Mouse (Mus musculus) hindlimb bud, embryonic 11.5 days (tissue): ENCODE results near the gene Stat3.

Source experiments
- DNase-seq: peaks from one replicate; pipeline ENCODE4 v3.0.0-alpha.2; 2012; ENCODE audit warnings: low read depth, low spot score; ENCODE audit errors: extremely low spot score

Gene Stat3

GRCm38 (mm10) chr11:100927386-100927785, 12.0 kb downstream of the Stat3 start:
- no peak for DNase-seq

DNA sequence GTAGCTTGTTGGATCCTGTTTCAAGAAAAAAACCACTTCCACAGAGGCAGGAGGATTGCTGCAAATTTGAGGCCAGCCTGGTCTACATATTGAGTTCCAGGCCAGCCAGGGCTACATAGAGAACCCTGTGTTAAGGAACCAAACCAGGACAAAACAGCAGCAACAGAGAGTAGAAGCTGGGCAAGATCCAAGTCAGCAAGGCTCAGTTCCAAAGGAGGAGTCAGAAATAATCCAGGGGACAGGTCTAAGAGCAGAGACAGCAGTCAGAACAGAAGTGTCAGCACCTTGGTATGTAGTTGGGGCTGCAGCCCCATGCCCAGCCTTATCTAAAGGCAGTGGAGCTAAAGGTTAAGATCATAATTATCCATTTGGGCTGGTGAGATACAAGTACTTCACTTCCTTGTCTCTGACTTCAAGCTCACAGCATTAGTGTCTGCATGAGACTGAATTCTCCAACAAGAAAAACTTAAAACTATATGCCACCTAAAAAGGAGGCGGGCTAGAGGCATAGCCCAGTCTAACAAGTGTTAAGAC, 14.9 kb downstream of the Stat3 start:
- no peak for DNase-seq

- no peak for DNase-seq
These were observed 18.3 kb downstream of the Stat3 start for GRCm38 (mm10) chr11:100920887-100921624.

DNA sequence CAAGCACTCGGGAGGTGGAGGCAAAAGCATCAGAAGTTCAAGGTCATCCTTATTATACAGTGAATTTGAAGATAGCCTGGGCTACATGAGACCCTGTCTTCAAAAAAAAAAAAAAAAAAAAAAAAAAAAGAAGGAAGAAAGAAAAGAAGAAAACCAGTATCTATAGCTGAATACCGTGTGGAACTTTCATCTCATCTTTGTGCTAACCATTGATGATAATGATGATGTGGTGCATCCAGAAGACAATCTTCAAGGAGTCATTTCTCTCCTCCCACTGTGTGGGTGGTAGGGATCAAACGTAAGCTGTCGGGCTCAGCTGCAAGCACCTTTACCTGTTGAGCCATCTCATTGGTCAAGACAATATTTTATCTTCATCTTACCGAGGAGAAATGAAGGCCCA, 21.3 kb downstream of the Stat3 start:
- DNase-seq, result no peak

GRCm38 (mm10) chr11:100916432-100916971, 22.8 kb downstream of the Stat3 start:
- no peak for DNase-seq

GRCm38 (mm10) chr11:100915063-100915462, 24.3 kb downstream of the Stat3 start:
- DNase-seq, result no peak

- no peak for DNase-seq
These were observed 24.9 kb downstream of the Stat3 start for GRCm38 (mm10) chr11:100914415-100914814.

DNA sequence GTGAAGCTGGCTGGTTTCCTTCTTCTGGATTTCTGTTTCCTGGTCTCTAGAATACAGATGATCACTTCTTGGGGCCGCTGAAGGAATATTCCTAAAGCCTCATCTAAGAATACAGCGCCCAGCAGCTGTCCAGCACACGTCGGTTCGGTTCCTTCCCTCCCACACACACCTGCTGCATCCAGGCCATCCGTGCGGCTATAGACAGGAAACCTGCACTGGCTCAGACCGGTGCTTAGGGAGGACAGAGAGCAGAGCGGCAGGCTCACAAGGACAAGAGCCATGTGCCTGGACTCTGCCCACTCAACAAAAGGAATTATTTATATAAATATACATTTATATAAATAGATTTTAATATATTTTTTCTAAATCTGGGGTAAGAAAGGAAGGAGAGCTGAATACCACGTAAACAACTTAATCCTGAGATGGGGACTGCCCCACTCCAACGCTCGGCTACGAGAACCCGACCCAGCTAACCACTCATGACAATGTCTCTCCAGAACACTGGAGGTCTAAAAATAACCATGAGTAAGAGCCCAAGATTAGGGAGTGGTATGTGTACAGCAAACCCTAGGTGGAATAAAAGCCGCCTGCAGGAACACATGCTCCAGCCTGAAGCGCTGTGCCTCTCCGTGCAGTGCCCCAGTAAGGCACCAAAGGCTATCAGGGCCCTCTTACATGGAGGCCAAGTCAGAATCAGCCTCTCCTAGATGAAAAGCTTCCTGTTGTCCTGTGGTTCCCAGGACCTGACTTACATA, 26.8 kb downstream of the Stat3 start:
- DNase-seq, result no peak

GRCm38 (mm10) chr11:100908567-100908966, 30.8 kb downstream of the Stat3 start:
- DNase-seq, result no peak

DNA sequence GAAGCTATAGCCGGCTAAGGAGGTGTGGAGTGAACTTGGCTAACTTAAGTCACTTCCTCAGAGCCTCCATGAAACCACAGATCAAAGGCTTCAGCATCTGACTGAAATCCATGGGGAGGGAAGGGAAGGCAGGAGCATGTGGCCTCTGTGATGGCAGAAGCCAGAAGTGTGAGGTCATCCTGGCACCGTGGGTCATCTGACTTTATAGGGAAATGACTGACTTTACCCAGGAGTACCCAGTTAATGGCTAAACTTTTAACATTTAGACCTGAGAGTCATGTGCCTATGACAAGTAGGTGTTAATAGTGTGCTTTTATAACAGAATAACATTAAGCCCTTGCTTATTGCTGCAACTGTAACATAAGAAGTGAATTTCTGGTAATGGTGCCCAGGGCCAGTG, 31.2 kb downstream of the Stat3 start:
- no peak for DNase-seq

GRCm38 (mm10) chr11:100906885-100907284, 32.5 kb downstream of the Stat3 start:
- DNase-seq, result no peak

DNA sequence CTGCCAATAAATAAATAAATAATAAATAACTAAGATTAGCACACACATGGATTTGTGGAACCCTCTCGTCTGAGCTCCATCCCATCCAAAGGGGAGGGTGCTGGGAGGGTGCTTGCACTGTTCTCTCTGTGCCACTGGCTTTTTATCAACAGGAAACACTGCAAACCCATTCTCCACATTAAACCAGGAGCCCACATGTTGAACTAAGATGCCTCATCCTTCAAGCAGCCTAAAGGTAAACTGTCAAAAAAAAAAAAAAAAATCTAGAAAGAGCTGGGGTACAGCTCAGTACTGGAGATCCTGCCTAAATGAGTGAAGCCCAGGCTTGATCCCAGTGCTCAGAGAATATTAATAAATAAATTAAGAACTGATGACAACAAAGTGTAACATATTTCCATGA, 33.4 kb downstream of the Stat3 start:
- no peak for DNase-seq

DNA sequence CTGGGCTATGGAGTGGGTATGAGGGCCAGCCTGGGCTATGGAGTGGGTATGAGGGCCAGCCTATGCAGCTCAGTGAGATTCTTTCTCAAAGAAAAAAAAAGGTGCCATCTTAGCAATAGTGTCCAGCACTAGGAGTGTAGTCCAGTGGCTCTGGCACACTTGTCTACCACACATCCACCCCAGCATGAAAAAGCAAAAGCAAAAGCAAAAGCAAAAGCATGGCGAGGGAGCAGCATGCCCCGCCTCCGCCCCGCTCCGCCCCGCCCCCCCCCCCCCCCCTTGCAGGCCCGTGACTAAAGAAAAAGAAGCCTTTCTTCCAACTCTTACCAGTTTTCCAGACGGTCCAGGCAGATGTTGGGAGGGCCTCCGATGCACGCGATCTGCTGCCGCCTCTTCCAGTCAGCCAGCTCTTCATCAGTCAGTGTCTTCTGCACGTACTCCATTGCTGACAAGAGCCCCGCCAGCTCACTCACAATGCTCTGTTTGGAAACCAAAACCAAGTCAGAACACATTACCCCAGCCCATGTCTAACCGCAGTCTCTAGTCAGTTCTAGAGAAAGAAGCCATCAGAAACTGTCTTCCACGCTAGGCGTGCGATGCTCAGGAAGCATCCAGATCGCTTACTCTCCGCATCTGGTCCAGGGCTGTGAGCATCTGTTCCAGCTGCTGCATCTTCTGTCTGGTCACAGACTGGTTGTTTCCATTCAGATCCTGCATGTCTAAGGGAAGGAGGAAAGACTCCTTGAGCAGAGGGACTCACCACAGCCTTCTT, 34.6 kb downstream of the Stat3 start:
- no peak for DNase-seq

- no peak for DNase-seq
These were observed 40.7 kb downstream of the Stat3 start for GRCm38 (mm10) chr11:100898441-100899199.

- DNase-seq, result no peak
These were observed 41.8 kb downstream of the Stat3 start for GRCm38 (mm10) chr11:100897294-100898231.

DNA sequence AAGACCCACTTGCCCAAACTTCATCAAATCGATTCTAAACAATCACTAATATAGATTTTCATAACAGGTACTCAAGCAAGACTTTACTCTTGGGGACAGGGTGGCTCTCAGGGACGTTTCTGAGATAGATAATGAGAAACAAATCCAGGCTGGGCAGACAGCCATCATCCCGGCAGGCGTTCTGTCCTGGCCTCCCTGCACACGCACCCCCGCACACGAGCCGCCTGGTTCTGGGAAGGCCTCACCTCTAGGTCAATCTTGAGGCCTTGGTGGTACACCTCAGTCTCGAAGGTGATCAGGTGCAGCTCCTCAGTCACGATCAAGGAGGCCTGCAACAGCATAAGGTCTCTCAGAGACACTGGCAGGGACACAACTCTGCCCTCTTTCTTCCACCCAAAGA, 43.3 kb downstream of the Stat3 start:
- DNase-seq, result no peak

- DNase-seq, result no peak
These were observed 45.0 kb downstream of the Stat3 start for GRCm38 (mm10) chr11:100894146-100894918.

- DNase-seq, result peak; percentile 74
These were observed 45.9 kb downstream of the Stat3 start for GRCm38 (mm10) chr11:100893482-100893881.

GRCm38 (mm10) chr11:100892435-100892834, 46.9 kb downstream of the Stat3 start:
- DNase-seq, result no peak
